ENCODE assay signal across 14 mouse cellular contexts in genomic region chr8:100072059-100072729, GRCm38 (mm10).
"Had no signal": no experiment of that assay in that cellular context is flagged by ENCODE, and none has a peak within 500 bp of the region (broad histone marks: within the 10 kb centered on the region; RNA-seq: fewer than 3 reads in every experiment).

No protein-coding gene starts in this region.

- DNase-seq: kidney, adult 2 months; kidney, postnatal 25 days; liver, embryonic 13.5 days; lung, adult 2 months; lung, postnatal 14 days; lung, postnatal 4 days; midbrain, embryonic 14.5 days; thymus, adult 18-20 months; thymus, postnatal 14 days; thymus, postnatal 4 days had no signal

- H3K27ac ChIP-seq: kidney, postnatal 0 days; limb, embryonic 10.5 days; limb, embryonic 13.5 days; liver, embryonic 13.5 days had no signal

- H3K36me3 ChIP-seq: limb, embryonic 10.5 days; limb, embryonic 13.5 days; liver, embryonic 13.5 days had no signal

- H3K27me3 ChIP-seq: limb, embryonic 13.5 days; liver, embryonic 13.5 days had no signal

- H3K9me3 ChIP-seq: limb, embryonic 10.5 days; limb, embryonic 13.5 days; liver, embryonic 13.5 days had no signal

- H3K4me3 ChIP-seq: limb, embryonic 10.5 days; limb, embryonic 13.5 days; liver, embryonic 13.5 days had no signal

- H3K9ac ChIP-seq: limb, embryonic 13.5 days; liver, embryonic 13.5 days had no signal

- H3K4me2 ChIP-seq: limb, embryonic 13.5 days; liver, embryonic 13.5 days; midbrain, embryonic 11.5 days had no signal

- H3K4me1 ChIP-seq: limb, embryonic 10.5 days; limb, embryonic 13.5 days; liver, embryonic 13.5 days had no signal
